Mouse (Mus musculus) embryonic facial prominence, embryonic 14.5 days (tissue): ENCODE measurements around the gene Snap25. TPM values are rescaled to one million over a fixed set of nuclear protein-coding genes. Genes with fewer than 3 reads are reported as not detected.

ENCODE experiments used
- ATAC-seq: fragments of 200-750 bp; cut with Nextera tagmentation; 2 replicates; pipeline ENCODE4 v1.8.0; 2017; ENCODE audit warnings: low read depth, moderate number of reproducible peaks, moderate TSS enrichment
- DNase-seq: peaks from one replicate; pipeline ENCODE4 v3.0.0-alpha.2; 2015; ENCODE audit warnings: low spot score
- H3K27ac ChIP-seq: fragments of 300-500 bp; sonication (generic); replicated peaks from 2 replicates; pipeline ENCODE4 v1.5.1; 2014; ENCODE audit warnings: low read depth, mild to moderate bottlenecking, low read length, moderate library complexity
- H3K27me3 ChIP-seq: fragments of 300-500 bp; sonication (generic); replicated peaks from 2 replicates; pipeline ENCODE4 v1.6.1; 2014; ENCODE audit warnings: low read length; ENCODE audit not compliant: control insufficient read depth, insufficient read depth
- H3K36me3 ChIP-seq: fragments of 300-500 bp; sonication (generic); 2 replicates; pipeline ENCODE4 v1.6.1; 2014; ENCODE audit warnings: low read length, mixed read lengths; ENCODE audit not compliant: control insufficient read depth, insufficient read depth
- H3K4me1 ChIP-seq: fragments of 300-500 bp; sonication (generic); 2 replicates; pipeline ENCODE4 v1.6.1; 2014; ENCODE audit warnings: antibody characterized with exemption, low read length; ENCODE audit not compliant: control insufficient read depth, insufficient read depth
- H3K4me2 ChIP-seq: fragments of 300-500 bp; sonication (generic); 2 replicates; pipeline ENCODE4 v1.6.1; 2014; ENCODE audit warnings: low read depth, mild to moderate bottlenecking, low read length, moderate library complexity, mixed read lengths
- H3K4me3 ChIP-seq: fragments of 300-500 bp; sonication (generic); 2 replicates; pipeline ENCODE4 v1.5.1; 2014; ENCODE audit warnings: low read depth, mild to moderate bottlenecking, low read length
- H3K9ac ChIP-seq: fragments of 300-500 bp; sonication (generic); 2 replicates; pipeline ENCODE4 v1.6.1; 2014; ENCODE audit warnings: low read depth, mild to moderate bottlenecking, low read length, moderate library complexity, mixed read lengths
- H3K9me3 ChIP-seq: fragments of 300-500 bp; sonication (generic); 2 replicates; pipeline ENCODE4 v1.6.1; 2016; ENCODE audit warnings: low read length; ENCODE audit not compliant: control insufficient read depth
- WGBS: fragments of 180-500 bp; shearing (Covaris S2); extraction: QIAGEN DNeasy Blood & Tissue Kit; methylation state at CpG from one replicate; pipeline ENCODE4 v1.1.7; 2014; 5-methylcytosine and 5-hydroxymethylcytosine counted together
- polyA plus RNA-seq: library from polyadenylated mRNA; unstranded; fragments of >200 nt; fragmentation: Nextera tagmentation; extraction: Ambion mirVana; gene quantifications from 2 replicates; pipeline ENCODE4 v1.2.1, GENCODE M21; 2014

Snap25 gene
- polyA plus RNA-seq, 1 experiment from 2014 or later: 10.4 TPM

- 70% methylated on average over 3 of the region's 3 CpGs for WGBS
- ATAC-seq: no peak
Measured at GRCm38 (mm10) chr2:136699429-136700227, 13.6 kb upstream of the Snap25 start.

DNA sequence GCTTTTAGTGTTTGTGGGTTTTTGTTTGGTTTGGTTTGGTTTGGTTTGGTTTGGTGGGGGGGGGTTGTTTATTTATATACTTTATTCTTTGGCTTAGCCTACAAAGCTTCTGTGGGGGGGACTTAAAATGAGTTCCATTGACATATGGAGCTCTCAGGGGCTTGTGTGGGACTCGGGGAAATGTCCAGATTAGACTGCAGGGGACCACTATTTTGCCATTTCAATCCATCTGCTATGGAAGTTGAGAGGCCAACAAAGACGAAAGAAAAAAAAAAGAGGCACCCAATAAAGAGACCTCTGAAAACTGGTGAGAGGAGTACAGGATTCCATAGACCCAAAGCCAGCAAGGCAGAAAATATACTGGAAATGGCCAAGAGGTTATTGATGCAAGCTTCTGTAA, 9.9 kb upstream of the Snap25 start:
- Histone ChIP-seq H3K36me3 (no peaks in the 10 kb centered on the region), H3K27me3 (no peaks in the 10 kb centered on the region), H3K9me3 (no peaks in the 10 kb centered on the region), H3K9ac (no peak overlapping the region), H3K4me1 (no peaks in the 10 kb centered on the region), H3K4me3 (no peak overlapping the region), H3K4me2 (no peak overlapping the region), H3K27ac (no peak overlapping the region)
- WGBS: 67% methylated on average over 2 of the region's 2 CpGs
- no peak for DNase-seq
- ATAC-seq: no peak

More at GRCm38 (mm10) chr2:136699429-136700227, 13.6 kb upstream of the Snap25 start:
- H3K27ac ChIP-seq: no peak overlapping the region
- H3K9ac ChIP-seq: no peak overlapping the region
- no peak overlapping the region for H3K4me3 ChIP-seq
- no peak for DNase-seq
- no peaks in the 10 kb centered on the region for H3K9me3 ChIP-seq
- H3K4me1 ChIP-seq: no peaks in the 10 kb centered on the region
- H3K36me3 ChIP-seq: no peaks in the 10 kb centered on the region
- H3K4me2 ChIP-seq: no peak overlapping the region
- no peaks in the 10 kb centered on the region for H3K27me3 ChIP-seq

DNA sequence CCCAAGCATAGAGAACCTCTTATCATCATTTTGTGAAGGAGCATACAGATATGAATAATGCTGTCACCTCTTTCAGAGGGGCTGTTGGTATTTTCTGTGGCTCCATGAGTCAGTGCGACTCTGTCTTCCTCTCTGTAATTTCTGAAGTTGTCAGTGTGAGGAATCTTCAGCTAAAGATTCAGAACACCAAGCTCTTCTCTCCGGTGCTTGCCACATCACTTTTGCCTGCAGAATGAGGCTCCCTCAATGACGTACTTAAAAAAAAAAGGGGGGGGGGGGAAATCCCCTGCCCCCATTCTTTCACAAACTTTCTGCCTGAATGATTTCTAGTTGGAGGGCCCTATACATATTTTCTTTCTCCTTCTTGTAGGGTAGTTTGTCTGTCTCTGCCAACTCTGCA, 2.1 kb upstream of the Snap25 start:
- Histone ChIP-seq H3K27ac (no peak overlapping the region), H3K4me3 (no peak overlapping the region), H3K4me2 (no peak overlapping the region), H3K9ac (no peak overlapping the region), H3K4me1 (peaks cover 14% of the 10 kb centered on the region), H3K36me3 (no peaks in the 10 kb centered on the region), H3K9me3 (no peaks in the 10 kb centered on the region), H3K27me3 (peaks cover 18% of the 10 kb centered on the region)
- WGBS: 55% methylated on average over 3 of the region's 3 CpGs
- DNase-seq (no peak), ATAC-seq (no peak)

GRCm38 (mm10) chr2:136711746-136712440, 1.4 kb upstream of the Snap25 start:
- 5% methylated on average over 20 of the region's 28 CpGs for WGBS
- Histone ChIP-seq H3K9me3 (no peaks in the 10 kb centered on the region), H3K4me1 (peaks cover 14% of the 10 kb centered on the region), H3K27me3 (peaks cover 18% of the 10 kb centered on the region), H3K4me3 (peak overlapping the region; percentile 8; the same call in 1 of the 2 replicates), H3K36me3 (no peaks in the 10 kb centered on the region), H3K4me2 (peak overlapping the region; percentile 57), H3K9ac (no peak overlapping the region), H3K27ac (no peak overlapping the region)
- DNase-seq: peak; percentile 36
- ATAC-seq: peak; percentile 47; the same call in 1 of the 2 replicates

- Histone ChIP-seq H3K4me3 (peak overlapping the region; percentile 35), H3K27ac (no peak overlapping the region), H3K9ac (no peak overlapping the region), H3K4me1 (peaks cover 14% of the 10 kb centered on the region), H3K27me3 (peaks cover 18% of the 10 kb centered on the region), H3K9me3 (no peaks in the 10 kb centered on the region), H3K4me2 (peak overlapping the region; percentile 57), H3K36me3 (no peaks in the 10 kb centered on the region)
- WGBS: 3% methylated on average over 13 of the region's 13 CpGs
- ATAC-seq (no peak), DNase-seq (no peak)
Measured at GRCm38 (mm10) chr2:136712441-136713015, 725 bp upstream of the Snap25 start.

DNA sequence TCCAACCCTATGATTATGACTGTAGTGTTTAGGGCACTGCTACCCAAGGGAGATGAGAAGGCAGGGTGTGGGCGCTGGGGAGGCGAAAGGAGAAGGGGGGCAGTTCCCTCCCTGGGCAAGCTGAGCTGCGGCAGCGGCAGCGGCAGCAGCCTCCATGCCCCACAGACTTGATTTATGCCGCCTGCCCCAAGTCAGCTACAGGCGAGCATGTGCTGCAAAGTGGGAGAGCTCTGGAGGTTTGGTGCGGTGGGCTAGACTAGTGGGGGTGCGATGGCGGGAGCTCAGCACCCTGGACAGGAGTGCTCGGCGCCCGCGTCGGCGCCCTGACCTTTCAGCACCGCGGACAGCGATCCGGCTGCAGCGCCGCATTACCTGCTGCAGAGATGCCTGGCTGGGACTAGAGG, 757 bp downstream of the Snap25 start:
- no peaks in the 10 kb centered on the region for H3K36me3 ChIP-seq
- 0% methylated on average over 18 of the region's 22 CpGs for WGBS
- ATAC-seq (peak; percentile 91), DNase-seq (peak; percentile 89)
- peaks cover 14% of the 10 kb centered on the region for H3K4me1 ChIP-seq
- H3K4me3 ChIP-seq: peak overlapping the region; percentile 35
- H3K9ac ChIP-seq: no peak overlapping the region
- H3K27me3 ChIP-seq: peaks cover 18% of the 10 kb centered on the region
- peak overlapping the region; percentile 57 for H3K4me2 ChIP-seq
- H3K9me3 ChIP-seq: no peaks in the 10 kb centered on the region
- H3K27ac ChIP-seq: no peak overlapping the region

DNA sequence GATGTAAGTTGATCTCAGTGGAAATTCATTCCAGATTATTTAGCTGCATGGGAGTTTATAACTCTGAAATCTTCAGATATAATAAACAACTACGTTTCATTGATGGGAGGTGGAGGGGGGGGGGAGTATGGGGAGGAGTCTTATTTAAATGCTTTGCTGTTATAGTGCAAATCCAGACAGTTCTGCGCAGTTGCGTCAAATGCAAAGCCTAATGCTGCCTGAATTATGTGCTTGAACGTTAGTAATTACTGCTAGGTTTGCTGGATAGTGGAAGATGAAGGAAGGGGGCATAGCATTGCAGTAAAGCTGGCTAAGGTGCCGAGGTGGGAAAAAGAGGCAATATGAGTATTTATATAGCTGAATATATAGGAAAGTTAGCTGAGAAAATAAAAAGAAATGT, 2.3 kb downstream of the Snap25 start:
- ATAC-seq: no peak
- Histone ChIP-seq H3K9me3 (no peaks in the 10 kb centered on the region), H3K9ac (no peak overlapping the region), H3K4me1 (peaks cover 14% of the 10 kb centered on the region), H3K4me2 (no peak overlapping the region), H3K27ac (no peak overlapping the region), H3K36me3 (no peaks in the 10 kb centered on the region), H3K27me3 (peaks cover 15% of the 10 kb centered on the region), H3K4me3 (no peak overlapping the region)
- WGBS: 74% methylated on average over 5 of the region's 5 CpGs
- DNase-seq: no peak

GRCm38 (mm10) chr2:136716400-136716799, 3.1 kb downstream of the Snap25 start:
- H3K4me2 ChIP-seq: no peak overlapping the region
- H3K4me1 ChIP-seq: peaks cover 14% of the 10 kb centered on the region
- H3K27ac ChIP-seq: no peak overlapping the region
- peaks cover 15% of the 10 kb centered on the region for H3K27me3 ChIP-seq
- no peaks in the 10 kb centered on the region for H3K36me3 ChIP-seq
- H3K4me3 ChIP-seq: no peak overlapping the region
- H3K9me3 ChIP-seq: no peaks in the 10 kb centered on the region
- WGBS: 83% methylated on average over 1 of the region's 1 CpGs
- ATAC-seq (no peak), DNase-seq (no peak)
- H3K9ac ChIP-seq: no peak overlapping the region
